Mouse (Mus musculus) liver, embryonic 14.5 days (tissue): Measurements from ENCODE around the gene Pik3cd.

ENCODE experiments used
- CTCF ChIP-seq: IDR thresholded peaks from 2 replicates; pipeline ENCODE4 v1.5.1; 2016; ENCODE audit warnings: antibody characterized with exemption, low read depth, control low read depth
- EP300 ChIP-seq: IDR thresholded peaks from 2 replicates; pipeline ENCODE4 v1.6.1; 2016; ENCODE audit warnings: antibody characterized with exemption, low read depth

DNA sequence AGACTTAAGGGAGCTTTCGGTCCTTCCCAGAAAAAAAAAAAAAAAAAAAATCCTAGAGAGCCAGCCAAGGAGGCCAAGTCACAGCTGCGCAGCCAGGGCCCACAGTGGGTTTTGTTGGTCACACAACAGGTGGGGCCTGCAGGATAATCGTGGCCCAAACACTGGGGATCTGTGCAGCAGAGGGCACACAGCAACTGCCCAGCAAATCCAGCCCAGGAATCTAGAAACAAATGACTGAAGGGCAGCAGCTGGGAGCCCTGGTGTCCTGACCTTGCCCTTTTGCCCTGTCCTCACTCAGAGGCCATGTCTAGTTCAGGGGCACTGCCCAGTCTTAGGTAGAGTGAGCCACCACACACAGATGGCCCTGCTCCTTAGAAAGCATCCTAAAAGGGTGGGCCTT lies 29.9 kb upstream of the Pik3cd start:
- no peak for TF ChIP-seq CTCF
- no peak for TF ChIP-seq EP300
